Mouse (Mus musculus) left cerebral cortex, postnatal 4 days (tissue): ENCODE data around the gene Vps25. TPM values are rescaled to one million over a fixed set of nuclear protein-coding genes. Genes with fewer than 3 reads are reported as not detected.

Experiments used
- total RNA-seq, 2 experiments: library from RNA; stranded (reverse); gene quantifications; 2 replicates each; pipeline ENCODE4 v1.2.3; 2021

Vps25 gene
- total RNA-seq, 2 experiments from 2014 or later = 76.2 to 77.1 TPM

Other genes starting within 250 kb of the Vps25 start
- 100 to 1,000 TPM; 257 to 302 TPM for gene Atp6v0a1, start 244.3 kb upstream of the Vps25 start, total RNA-seq
- gene Naglu, start 183.7 kb upstream of the Vps25 start, total RNA-seq = 1 to 10 TPM; 8.3 to 9.6 TPM
- under 1 TPM; 0.52 to 0.76 TPM for gene Hsd17b1, start 175.3 kb upstream of the Vps25 start, total RNA-seq
- gene Coasy, start 171.1 kb upstream of the Vps25 start, total RNA-seq = 10 to 100 TPM; 28.3 to 32.0 TPM
- gene Mlx, start 166.4 kb upstream of the Vps25 start, total RNA-seq = 10 to 100 TPM; 39.0 to 47.3 TPM
- 1 to 10 TPM; 7.7 to 9.1 TPM for gene Psmc3ip, start 158.3 kb upstream of the Vps25 start, total RNA-seq
- 10 to 100 TPM; 48.9 to 49.2 TPM for gene Retreg3, start 133.8 kb upstream of the Vps25 start, total RNA-seq
- 10 to 100 TPM; 42.9 TPM for gene Tubg1, start 133.8 kb upstream of the Vps25 start, total RNA-seq
- 10 to 100 TPM; 38.6 to 41.6 TPM for gene Tubg2, start 97.8 kb upstream of the Vps25 start, total RNA-seq
- gene Cntnap1, start 83.2 kb upstream of the Vps25 start, total RNA-seq = 1 to 10 TPM; 4.8 to 7.4 TPM
- 1 to 10 TPM; 5.6 to 6.1 TPM for gene Plekhh3, start 82.4 kb upstream of the Vps25 start, total RNA-seq
- gene Ccr10, start 78.3 kb upstream of the Vps25 start, total RNA-seq = not detected
- gene Ezh1, start 27.2 kb upstream of the Vps25 start, total RNA-seq = 10 to 100 TPM; 34.3 to 36.6 TPM
- 10 to 100 TPM; 56.2 to 64.0 TPM for gene Ramp2, start 7.7 kb upstream of the Vps25 start, total RNA-seq
- gene Wnk4, start 6.9 kb downstream of the Vps25 start, total RNA-seq = 1 to 10 TPM; 5.4 to 6.2 TPM
- under 1 TPM; 0.30 to 0.68 TPM for gene Cntd1, start 25.3 kb downstream of the Vps25 start, total RNA-seq
- gene Coa3, start 25.4 kb downstream of the Vps25 start, total RNA-seq = 10 to 100 TPM; 80.2 to 87.2 TPM
- gene Becn1, start 48.6 kb downstream of the Vps25 start, total RNA-seq = 100 to 1,000 TPM; 141 to 144 TPM
- gene Psme3, start 62.5 kb downstream of the Vps25 start, total RNA-seq = 100 to 1,000 TPM in 1 of 2 experiments, 10 to 100 TPM in 1; 95.9 to 109 TPM
- 1 to 10 TPM; 6.2 to 6.6 TPM for gene Aoc2, start 71.4 kb downstream of the Vps25 start, total RNA-seq
- 1 to 10 TPM; 1.4 to 1.8 TPM for gene Aoc3, start 76.9 kb downstream of the Vps25 start, total RNA-seq
- gene G6pc, start 113.9 kb downstream of the Vps25 start, total RNA-seq = not detected
- 10 to 100 TPM; 50.3 to 52.5 TPM for gene Aarsd1, start 163.9 kb downstream of the Vps25 start, total RNA-seq
- 1 to 10 TPM; 4.5 to 6.5 TPM for gene Gm27029, start 171.1 kb downstream of the Vps25 start, total RNA-seq
- 10 to 100 TPM; 22.9 to 23.5 TPM for gene Rundc1, start 171.4 kb downstream of the Vps25 start, total RNA-seq
- gene Ptges3l, start 171.6 kb downstream of the Vps25 start, total RNA-seq = 1 to 10 TPM; 1.2 to 2.4 TPM
- gene Rpl27, start 188.6 kb downstream of the Vps25 start, total RNA-seq = 10 to 100 TPM; 68.9 to 71.3 TPM
- 1 to 10 TPM in 1 of 2 experiments, under 1 TPM in 1; 0.84 to 1.4 TPM for gene Ifi35, start 194.7 kb downstream of the Vps25 start, total RNA-seq
- gene Rnd2, start 211.3 kb downstream of the Vps25 start, total RNA-seq = 10 to 100 TPM; 70.3 to 72.3 TPM
- gene Vat1, start 212.5 kb downstream of the Vps25 start, total RNA-seq = 100 to 1,000 TPM; 107 to 112 TPM